Mouse (Mus musculus) lung, adult 2 months (tissue): ENCODE measurements around the gene Fscn3.
A peak's percentile ranks its signal among the peaks of the same experiment; 100 is the strongest.

Source experiments
- CTCF ChIP-seq: fragments of 200-500 bp; IDR thresholded peaks from 2 replicates; pipeline ENCODE4 v1.5.1; 2011; ENCODE audit warnings: mild to moderate bottlenecking, low read length, control low read depth; ENCODE audit not compliant: insufficient read depth
- POLR2A ChIP-seq: fragments of 200-500 bp; IDR thresholded peaks from 2 replicates; pipeline ENCODE4 v1.6.1; 2011; ENCODE audit warnings: low read depth, mild to moderate bottlenecking, control low read depth, low read length, borderline replicate concordance; ENCODE audit errors: extremely low read depth

DNA sequence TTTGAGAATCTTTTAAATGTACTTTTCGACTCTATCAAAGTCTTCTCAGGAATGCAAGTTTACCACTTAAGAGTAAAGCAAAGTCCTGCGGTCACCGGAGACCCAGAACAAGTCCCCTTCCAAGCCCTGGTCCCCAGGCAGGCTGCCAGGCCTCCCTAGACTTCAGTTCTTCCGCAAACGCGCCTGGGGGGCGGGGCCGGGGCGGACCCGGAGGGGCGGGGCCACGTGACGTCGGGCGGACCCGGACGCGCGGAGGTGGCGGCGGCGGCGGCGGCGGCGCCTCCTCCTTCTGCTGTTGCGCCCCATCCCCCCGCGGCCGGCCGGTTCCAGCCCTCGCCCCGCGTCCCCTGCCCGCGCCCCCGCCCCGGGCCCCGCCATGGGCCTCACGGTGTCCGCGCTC is 4.3 kb upstream of the Fscn3 start, which contains the start of gene Arf5:
- no peak for TF ChIP-seq CTCF
- TF ChIP-seq POLR2A, result peak; percentile 80; the same call in 1 of the 2 replicates
